Mouse (Mus musculus): Measurements from ENCODE around the gene Rpgrip1l. TPM values are rescaled to one million over a fixed set of nuclear protein-coding genes. Genes with fewer than 3 reads are reported as not detected.

Gene Rpgrip1l
- total RNA-seq, 4 experiments from 2014 or later, result 3.4 to 5.3 (median 4.2) TPM

DNA sequence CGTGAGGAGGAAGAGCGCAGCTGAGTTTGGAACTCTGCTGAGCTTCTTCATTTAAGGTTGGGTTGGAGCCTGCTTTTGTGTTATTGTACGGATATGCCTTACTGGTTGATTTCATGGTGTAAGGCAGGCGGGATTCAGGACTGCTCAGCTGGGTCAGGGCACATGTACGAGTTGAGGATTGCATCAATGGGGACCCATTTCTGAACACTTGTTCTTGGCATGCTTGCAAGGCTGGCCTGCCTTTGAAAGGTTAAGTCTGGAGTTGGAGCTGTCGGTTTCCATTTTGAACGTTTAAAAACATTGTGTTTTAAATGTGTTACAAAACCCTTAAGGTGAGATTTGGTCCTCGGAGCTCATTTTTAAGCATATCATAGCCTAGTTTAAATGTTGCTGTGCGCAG lies 16.0 kb upstream of the Rpgrip1l start:
- DNase-seq (ENCODE audit: low spot score), result no peak

DNA sequence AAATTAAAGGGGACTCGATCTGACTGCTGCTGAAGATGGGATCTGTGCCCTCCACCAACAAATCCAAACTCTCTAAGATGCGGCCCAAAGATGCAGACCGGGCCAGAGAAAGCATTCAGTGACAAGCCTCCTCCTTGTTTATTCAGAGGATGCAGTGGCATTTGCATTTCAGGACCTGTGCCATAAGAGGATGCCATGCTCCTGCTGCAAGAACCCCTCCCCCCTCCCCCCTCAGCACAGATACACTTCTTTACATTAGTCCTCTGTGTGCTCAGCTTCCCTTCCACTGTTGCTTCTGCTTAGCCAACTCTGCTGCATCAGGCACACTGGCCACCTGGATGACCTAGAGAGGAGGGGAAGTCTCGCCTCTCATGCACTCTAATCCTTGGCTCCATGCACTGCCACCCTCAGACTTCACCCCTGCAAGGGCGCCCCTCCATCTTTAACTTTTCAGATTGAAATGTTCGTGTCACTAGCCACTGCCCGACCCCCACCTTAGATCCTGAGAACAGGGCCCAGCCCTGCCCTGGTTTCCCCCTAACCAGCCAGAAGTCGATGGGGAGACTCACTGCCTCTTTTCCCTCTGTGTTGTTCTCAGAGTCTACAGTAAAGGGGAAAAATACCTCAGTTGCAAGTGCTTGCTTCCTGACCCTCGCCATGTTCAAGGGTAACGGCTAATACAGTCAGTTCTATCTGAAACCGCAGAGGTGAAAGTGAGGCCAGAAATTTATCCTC lies 14.6 kb upstream of the Rpgrip1l start:
- DNase-seq (ENCODE audit: low spot score), result no peak

DNA sequence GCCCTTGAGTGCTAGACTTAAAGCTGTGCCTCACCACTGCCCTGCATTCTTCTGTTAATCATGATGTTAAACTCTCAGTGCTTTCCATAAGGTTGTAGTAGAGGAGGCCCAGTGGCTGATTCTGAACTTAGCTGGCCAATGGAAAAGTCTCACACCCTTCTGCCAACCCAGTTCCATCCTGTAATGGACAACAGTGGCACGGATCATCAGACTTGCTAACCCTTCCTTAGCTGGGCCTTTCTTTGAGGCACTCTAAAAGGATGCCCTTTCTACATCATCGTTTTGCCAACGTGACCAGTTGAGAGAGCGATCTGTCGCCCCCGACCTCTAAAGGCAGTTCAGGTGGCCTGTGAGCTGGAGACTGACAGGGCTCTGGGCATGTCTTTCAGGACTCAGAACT lies 13.9 kb upstream of the Rpgrip1l start:
- DNase-seq (ENCODE audit: low spot score), result no peak

DNA sequence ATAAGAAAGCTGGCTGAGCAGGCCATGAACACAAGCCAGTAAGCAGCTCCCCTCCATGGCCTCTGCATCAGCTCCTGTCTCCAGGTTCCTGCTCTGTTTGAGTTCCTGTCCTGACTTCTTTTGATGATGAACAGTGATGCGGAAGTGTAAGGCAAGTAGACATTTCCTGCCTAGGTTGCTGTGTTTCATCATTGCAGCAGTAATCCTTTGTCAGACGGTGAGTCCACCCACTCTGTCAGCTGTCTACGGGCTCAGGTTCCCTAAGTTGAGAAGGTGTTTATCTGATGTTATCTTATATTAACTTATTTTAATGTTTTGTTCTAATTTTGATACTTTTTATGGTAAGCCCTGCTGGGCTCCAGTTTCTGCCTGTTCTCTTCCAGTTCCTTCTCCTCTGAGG lies 13.0 kb upstream of the Rpgrip1l start:
- DNase-seq (ENCODE audit: low spot score), result no peak

DNA sequence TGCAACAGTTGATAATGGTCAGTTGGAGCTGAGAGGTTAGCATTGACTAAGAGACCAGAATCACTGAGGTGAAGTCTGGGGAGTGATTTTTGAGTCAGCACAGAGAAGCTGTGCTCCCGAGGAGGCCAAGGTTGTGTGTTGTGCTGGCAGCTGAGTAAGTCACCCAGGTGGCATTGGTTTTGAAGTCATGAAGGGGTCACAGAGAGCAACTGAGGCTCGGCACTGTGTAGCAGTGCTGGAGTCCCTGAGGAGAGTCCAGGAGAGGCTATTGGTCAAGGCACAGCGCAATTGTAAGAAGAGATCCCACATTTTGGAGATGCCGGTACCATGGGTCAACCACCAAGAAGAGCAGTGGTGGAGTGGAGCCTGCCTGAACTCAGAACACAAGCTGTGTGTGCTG lies 11.9 kb upstream of the Rpgrip1l start:
- DNase-seq (ENCODE audit: low spot score), result no peak

DNA sequence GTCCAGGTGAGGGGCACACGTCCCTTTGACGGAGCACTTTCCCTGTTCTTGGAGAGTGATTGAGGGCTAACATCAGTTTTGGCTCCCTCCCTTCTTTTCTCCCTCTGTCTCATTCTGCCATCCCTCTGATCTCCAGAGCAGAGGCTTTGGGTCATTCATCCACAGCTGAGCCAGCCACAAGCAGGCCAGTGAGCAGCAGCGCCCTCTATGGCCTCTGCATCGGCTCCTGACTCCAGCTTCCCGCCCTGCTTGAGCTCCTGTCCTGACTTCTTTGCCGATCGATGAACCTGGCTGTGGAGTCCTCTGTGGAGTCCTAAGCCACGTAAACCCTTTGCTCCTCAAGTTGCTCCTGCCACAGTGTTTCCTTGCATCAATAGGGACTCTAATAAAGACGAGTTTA lies 11.2 kb upstream of the Rpgrip1l start:
- DNase-seq (ENCODE audit: low spot score), result no peak

DNA sequence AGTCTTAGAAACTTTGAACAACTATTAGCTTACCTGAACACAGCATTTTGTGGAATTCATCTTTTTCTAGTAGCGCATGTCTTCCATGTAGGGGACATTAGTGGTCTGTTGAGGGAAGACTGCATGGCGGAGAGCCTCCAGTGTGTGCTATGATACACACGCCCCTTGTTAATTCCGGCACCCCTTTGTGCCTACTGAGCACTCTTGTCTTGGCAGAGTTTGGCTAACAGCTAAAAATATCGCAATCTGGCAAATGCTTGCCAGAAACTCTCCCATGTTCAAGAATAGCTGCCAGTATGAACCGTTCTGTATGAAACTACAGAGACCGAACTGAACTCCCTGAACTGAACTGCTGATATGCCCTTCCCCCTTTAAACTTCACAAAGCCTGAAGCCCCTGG lies 10.4 kb upstream of the Rpgrip1l start:
- DNase-seq (ENCODE audit: low spot score), result peak; percentile 28

DNA sequence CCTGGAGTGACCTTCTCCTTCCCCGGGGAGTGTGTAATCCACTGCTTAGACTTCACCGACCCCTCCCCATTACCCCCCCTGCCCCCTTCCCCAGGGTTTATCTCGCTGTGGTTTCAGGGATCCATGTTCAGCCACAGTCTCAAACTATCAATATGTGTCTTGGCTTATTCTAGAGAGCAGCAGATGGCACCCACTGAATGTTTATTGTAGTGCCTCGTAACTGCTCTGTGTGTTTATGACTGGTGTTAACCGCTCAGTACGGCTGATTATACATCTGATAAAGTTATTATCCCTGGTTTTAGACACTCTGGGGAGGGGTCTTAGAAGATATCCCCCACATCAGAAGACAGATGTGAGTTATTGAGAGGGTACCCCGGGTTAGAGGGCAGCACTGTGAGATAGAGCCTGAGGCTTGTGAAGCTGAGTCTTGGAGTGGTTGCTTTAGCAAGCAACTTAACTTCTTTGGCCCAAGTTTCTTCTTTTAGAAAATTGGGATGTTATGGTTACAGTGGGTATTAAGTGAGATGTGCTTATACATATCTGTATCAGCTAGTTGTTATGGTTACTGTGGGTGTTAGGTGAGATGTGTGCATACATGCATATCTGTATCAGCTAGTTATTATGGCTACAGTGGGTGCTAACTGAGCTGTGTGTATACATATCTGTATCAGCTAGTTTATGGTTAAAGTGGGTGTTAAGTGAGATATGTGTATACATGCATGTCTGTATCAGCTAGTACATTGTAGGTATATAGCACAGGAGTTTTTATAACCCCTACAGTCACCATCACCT lies 6.1 kb upstream of the Rpgrip1l start:
- no peak for DNase-seq (ENCODE audit: low spot score)

DNA sequence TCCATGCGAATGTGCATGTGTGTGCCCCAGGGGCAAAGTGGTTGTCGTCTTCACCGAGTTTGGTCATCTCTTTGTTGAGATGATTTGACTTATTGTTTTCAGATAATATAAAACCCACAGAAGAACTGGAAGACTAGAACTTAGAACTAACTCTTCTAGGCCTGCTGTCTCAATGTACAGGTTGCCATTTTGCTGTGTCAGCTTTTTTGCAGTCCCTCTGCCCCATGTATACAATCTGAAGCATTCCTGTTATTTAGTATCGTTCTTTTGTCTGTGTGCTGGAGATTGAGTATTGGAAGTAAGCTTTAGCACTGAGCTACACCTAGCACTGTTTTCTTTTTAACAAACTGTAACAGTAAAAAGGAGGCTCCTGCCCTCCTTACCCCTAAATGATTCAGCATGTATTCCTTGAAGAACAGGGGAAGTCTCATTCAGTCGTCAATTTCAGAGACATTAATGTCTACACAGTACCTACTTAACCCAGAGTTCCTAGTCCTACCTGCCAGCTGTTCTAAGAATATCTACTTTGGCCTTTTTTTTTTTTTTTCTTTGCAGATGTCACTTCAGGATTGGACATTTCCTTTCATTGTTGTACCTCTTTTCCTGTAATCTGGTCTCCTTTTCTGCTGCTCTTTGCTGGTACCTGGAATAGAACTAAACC lies 4.6 kb upstream of the Rpgrip1l start:
- DNase-seq (ENCODE audit: low spot score), result no peak

DNA sequence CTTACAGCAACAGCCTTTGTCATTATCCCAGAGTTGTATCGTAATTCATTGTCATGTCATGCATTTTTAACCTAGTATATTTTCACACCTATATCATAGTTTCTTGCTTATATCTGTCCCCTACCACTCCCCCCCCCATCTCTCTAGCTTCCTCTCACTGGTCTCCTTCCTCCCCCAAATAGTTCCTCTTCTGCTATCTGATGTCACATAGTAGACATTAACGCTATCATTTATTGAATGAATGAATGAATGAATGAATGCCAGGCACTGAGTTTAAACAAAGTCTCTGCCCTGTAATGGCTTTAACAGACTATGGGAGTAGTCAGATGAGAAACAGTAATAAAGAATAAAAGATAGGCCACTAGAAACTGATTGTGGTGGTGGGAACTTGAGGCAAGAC lies 720 bp downstream of the Rpgrip1l start:
- DNase-seq (ENCODE audit: low spot score), result no peak

DNA sequence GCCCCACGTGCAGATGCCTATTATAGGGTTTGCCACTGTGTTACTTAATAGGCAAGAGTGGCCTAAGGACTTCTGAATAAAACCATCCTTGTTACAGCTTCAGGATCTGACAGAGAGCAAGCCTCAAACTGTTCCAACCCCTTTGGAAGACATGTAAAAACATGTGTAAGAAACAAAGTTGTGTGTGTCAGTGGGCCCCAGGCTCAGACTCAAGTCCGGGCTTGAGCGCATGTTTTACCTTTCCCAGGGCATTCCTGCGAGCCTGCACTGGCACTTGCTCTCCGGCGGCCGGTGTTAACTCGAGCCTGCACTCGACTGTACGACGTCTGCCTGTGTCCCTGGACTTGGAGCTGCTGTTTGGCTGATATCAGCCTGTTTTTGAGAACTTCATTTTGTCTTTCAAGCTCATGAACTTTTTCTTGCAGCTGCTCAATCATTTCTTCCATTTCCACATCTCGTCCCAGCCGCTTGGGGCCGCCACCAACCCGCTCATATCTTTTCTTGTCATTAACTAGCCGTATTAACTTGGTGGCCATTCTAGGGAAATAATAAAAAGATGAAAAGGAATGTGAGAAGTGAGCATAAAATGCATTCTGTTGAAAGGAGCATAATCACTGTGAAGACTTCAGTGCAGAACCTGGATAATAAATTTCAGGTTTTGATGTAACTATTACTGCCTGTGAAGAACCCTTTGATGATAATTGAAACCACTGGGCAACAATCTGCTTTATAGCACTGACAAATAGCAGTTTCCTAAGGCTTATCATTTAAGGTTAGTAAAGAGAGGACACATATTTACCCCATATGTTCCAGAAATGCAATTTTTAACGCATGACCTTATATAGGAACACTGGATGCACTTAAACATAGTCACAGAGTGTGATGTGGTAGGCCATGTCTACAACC lies 8.3 kb downstream of the Rpgrip1l start:
- DNase-seq (ENCODE audit: low spot score), result no peak

DNA sequence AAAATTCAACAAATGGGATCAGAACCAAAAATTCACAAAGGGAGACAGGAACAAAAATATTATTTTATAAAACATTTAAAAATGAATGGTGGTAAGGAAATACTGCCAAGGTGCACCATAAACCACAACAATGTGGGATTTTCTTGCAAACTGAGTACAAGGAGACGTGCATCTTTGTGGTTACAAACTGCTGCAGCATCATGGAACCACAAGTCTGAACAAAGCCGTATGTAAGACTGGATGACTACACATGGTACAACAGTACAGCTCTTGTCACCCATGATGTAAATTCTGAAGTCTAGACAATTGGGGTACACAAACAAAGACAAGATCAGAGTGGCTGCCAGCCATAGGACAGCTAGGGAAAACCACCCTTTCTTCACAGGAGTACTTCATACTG lies 14.4 kb downstream of the Rpgrip1l start:
- DNase-seq (ENCODE audit: low spot score), result no peak

DNA sequence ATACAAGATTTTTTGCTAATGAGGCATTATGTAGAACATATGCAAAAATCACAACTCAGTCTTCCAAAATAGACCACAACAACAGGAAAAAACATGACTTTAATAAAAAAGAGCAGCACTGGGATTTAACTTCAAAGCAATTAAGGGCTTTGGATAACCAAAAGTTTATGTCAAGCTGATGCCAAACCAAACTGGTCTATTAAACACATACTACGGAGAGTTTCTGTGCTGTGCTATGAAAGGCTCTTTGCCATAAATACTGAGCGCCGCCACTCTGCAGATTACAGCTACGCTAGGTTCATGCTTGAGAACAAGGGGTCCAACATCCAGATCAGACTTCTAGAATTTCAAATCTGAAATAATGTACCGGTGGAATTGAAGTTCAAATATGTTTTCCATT lies 17.3 kb downstream of the Rpgrip1l start:
- DNase-seq (ENCODE audit: low spot score), result no peak

DNA sequence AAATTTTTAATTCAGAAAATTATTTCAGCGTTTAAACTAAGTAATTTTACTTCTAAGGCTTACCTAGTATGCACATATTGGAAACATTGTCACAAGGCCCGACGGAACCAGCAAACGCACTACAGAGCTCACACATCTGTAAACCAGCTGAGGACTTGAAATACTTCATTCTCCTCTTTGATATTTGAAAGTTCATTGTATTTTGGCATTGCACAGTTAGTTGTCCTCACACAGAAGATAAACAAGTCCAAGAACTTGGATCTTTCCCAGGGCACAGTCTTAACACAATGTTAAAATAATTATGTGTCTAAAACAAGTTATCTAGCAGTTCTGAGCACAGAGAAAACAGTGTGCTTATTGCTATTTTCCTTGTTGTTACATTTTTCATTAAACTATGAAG lies 22.5 kb downstream of the Rpgrip1l start:
- DNase-seq (ENCODE audit: low spot score), result peak; percentile 24

DNA sequence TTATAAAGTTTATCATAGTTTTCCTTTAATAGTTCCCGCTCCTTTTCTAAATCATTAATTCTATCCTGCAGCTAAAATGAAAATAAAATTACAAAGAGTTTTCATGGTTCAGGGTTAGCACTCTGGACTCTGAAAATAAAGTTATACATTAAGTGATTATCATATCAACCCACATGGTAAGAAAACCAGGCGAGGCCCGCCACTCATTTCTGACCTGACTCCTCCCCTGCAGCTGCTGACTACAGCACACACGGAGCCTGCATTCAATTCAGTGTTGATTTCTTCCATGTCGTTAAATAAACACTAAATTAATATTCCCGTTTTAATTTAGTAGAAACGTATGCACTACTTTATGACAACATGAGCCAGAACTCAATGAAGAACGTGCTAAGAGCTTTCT lies 26.8 kb downstream of the Rpgrip1l start:
- DNase-seq (ENCODE audit: low spot score), result no peak

DNA sequence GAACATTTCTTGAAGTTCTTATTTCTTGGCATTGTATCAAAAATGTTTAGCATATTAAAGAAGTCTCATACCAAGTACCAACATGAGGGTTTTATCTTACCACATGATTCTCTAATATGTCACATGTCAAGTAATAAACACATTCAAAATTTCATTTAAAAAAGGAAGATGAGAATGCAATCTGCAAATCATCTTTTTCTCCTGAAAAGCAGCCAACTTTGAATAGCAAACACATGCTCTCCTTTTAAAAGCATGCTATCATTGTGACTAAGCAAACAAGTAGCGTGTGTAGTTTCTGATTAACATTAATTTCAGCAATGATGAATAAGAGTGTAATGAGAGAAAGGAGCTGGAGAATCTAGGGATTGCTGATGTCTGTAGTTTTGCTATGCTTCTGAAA lies 29.2 kb downstream of the Rpgrip1l start:
- no peak for DNase-seq (ENCODE audit: low spot score)

DNA sequence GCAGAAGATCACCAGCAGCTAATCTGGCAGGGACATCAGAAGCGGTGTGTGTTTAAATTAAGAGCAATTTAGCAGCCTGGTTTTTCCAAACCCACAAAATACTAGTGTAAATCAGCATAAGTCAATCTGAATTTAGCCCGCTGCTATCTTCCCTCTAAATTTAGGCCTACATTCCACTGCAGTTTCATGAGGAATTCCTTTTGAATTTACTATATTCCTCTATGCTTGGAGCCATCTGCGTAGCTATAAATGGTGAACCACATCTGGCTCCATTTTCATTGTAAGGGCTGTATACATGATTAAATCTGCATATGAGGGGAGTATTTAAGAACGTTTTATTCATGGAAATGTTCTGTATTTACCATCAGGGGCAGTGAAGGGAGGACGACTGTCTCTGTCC lies 30.4 kb downstream of the Rpgrip1l start:
- no peak for DNase-seq (ENCODE audit: low spot score)

DNA sequence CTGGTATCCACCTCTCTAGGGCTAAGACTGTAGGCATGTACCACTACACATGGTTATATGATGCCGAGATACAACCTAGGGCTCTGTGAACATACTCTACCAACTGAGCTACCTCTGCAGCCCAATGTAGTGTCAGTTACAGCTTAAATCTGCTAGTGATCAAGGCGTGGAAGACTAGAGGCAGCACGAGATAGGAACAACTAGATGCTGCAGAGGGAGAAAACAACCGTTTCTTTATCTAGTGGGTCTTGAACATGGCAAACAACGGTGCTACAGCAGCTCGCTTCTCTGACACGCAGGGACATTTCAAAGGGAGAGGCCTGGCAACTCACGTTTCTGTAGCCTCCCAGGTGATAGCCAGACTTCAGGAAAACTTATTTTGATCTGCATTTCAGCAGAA lies 31.5 kb downstream of the Rpgrip1l start:
- DNase-seq (ENCODE audit: low spot score), result no peak

DNA sequence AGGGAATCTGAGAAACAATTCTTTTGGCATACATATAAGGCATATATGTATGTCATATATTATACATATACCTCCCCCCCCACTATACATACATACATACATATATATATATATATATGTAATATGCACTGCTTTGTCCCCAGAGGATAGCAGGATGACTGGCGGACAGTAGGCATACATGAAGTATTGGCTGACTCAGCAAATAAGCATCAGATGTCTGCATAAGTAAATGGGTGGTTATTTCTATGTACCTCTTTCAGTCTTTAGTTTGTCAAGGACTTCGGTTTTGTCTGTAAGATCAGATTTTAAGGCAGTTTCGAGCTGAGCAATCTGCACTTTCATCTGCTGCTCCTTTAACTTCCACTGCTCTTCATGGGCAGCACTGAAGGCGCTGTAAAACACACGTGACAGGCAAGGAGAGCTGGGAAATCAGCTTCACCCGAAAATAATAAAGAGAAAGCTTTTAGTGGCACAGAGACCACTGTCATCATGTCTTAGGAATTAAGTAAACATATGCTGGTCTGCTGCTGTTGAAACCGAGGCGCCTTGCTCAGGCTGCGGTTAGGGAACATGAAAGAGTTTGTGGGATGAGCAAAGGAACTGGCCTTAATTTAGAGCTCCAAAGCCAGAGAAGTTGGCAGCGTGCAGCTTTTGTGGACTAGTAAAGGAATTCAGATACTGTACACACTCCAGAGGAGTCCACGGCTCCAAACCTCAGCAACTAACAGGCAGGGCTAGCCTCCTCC lies 32.4 kb downstream of the Rpgrip1l start:
- DNase-seq (ENCODE audit: low spot score), result peak; percentile 13

DNA sequence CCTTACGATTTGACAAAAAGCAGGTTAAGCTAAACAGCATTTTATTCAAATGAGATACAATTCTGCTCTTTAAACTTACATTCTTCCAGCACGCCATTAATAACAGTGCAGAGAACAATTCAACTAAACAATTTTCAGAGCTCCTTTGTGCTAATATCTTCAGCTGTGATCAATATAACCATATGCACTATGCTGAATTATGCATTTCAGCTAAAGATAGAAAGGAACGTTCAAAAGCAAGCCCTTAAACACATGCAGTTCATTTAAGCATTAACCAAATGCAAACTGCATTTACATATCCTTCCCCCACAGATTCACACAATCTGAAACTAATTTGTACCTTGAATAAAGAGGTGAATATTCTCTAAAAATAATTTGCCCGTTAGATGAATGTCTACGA lies 35.0 kb downstream of the Rpgrip1l start:
- no peak for DNase-seq (ENCODE audit: low spot score)

DNA sequence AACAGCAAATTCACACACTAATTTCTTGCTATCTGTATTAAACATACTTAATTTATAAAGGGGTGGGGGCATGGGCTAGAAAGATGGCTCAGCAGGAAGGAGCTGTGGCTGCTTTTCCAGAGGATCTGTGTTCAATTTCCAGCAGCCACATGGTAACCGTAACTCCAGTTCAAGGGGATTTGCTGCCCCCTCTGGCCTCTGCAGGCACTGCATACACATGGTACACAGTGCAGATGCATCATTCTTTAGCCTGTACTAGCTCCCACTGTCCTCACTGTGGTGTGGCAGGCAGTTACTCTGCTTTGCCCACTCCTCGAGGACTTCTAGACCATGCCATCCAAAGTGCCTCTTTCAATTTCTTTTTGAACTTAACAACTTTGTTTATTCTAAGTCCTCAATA lies 36.7 kb downstream of the Rpgrip1l start:
- DNase-seq (ENCODE audit: low spot score), result no peak

All from heart, adult 8-10 months (tissue).